Mouse (Mus musculus) forebrain, embryonic 13.5 days (tissue): Measurements from ENCODE around the gene Msi1. TPM values are rescaled to one million over a fixed set of nuclear protein-coding genes. Genes with fewer than 3 reads are reported as not detected.

Experiments used
- ATAC-seq: fragments of 200-750 bp; cut with Nextera tagmentation; 2 replicates; pipeline ENCODE4 v1.8.0; 2017
- H3K27ac ChIP-seq: fragments of 300-500 bp; sonication (generic); 2 replicates; pipeline ENCODE4 v1.5.1; 2015; ENCODE audit warnings: inconsistent platforms, mild to moderate bottlenecking, moderate library complexity
- H3K27me3 ChIP-seq: fragments of 300-500 bp; sonication (generic); 2 replicates; pipeline ENCODE4 v1.6.1; 2015; ENCODE audit warnings: mild to moderate bottlenecking, inconsistent platforms
- H3K36me3 ChIP-seq: fragments of 300-500 bp; sonication (generic); 2 replicates; pipeline ENCODE4 v1.6.1; 2015; ENCODE audit warnings: mild to moderate bottlenecking, inconsistent platforms; ENCODE audit not compliant: poor library complexity, severe bottlenecking
- H3K4me1 ChIP-seq: fragments of 300-500 bp; sonication (generic); 2 replicates; pipeline ENCODE4 v1.6.1; 2015; ENCODE audit warnings: inconsistent platforms
- H3K4me2 ChIP-seq: fragments of 300-500 bp; sonication (generic); 2 replicates; pipeline ENCODE4 v1.6.1; 2015; ENCODE audit warnings: inconsistent platforms, mild to moderate bottlenecking, moderate library complexity
- H3K4me3 ChIP-seq: fragments of 300-500 bp; sonication (generic); 2 replicates; pipeline ENCODE4 v1.5.1; 2015; ENCODE audit warnings: mild to moderate bottlenecking, inconsistent platforms
- H3K9ac ChIP-seq: fragments of 300-500 bp; sonication (generic); 2 replicates; pipeline ENCODE4 v1.6.1; 2015; ENCODE audit warnings: mild to moderate bottlenecking, inconsistent platforms
- H3K9me3 ChIP-seq: fragments of 300-500 bp; sonication (generic); replicated peaks from 2 replicates; pipeline ENCODE4 v1.6.1; 2016; ENCODE audit warnings: inconsistent platforms
- WGBS: fragments of 180-500 bp; shearing (Covaris S2); methylation state at CpG from one replicate; pipeline ENCODE4 v1.1.7; 2015; 5-methylcytosine and 5-hydroxymethylcytosine counted together
- polyA plus RNA-seq: library from polyadenylated mRNA; unstranded; fragments of >200 nt; fragmentation: Nextera tagmentation; extraction: Ambion mirVana; gene quantifications from 2 replicates; pipeline ENCODE4 v1.2.1, GENCODE M21; 2015

Msi1 gene
- polyA plus RNA-seq, 1 experiment from 2014 or later, result 107 TPM

DNA sequence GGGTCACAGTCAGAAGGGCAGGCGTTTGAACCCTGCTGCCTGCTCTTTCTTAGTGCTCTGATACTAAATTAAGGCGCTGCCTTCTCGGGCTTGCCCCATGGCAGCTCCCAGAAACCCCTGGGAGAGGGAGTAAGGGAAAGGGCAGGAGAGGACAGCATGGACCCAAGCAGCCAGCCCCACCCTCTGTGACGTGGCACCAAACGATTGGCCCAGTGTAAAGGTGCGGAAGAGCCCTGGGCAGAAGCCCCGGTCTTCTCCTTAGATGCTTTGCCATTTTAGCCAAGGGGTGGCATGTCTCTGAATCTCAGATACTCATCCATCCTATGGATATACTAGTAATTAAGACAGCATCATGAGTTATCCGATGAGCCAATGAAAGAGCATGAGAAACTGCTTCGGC, 21.3 kb upstream of the Msi1 start:
- Histone ChIP-seq H3K36me3 (no peaks in the 10 kb centered on the region), H3K27me3 (no peaks in the 10 kb centered on the region), H3K9ac (no peak overlapping the region), H3K27ac (peak overlapping the region; percentile 31; the same call in 1 of the 2 replicates), H3K9me3 (no peaks in the 10 kb centered on the region), H3K4me2 (no peak overlapping the region), H3K4me3 (no peak overlapping the region), H3K4me1 (peaks cover 40% of the 10 kb centered on the region)
- WGBS, result 40% methylated on average over 9 of the region's 9 CpGs
- ATAC-seq, result no peak

GRCm38 (mm10) chr5:115415111-115416085, 14.0 kb upstream of the Msi1 start:
- H3K36me3 ChIP-seq, result no peaks in the 10 kb centered on the region
- H3K27me3 ChIP-seq, result no peaks in the 10 kb centered on the region
- no peak for ATAC-seq
- H3K4me2 ChIP-seq, result peak overlapping the region; percentile 47
- H3K4me1 ChIP-seq, result peaks cover 13% of the 10 kb centered on the region; the same call in 1 of the 2 replicates
- H3K9me3 ChIP-seq, result 0 out of 2 replicates have a peak, but pooled peaks cover 4% of the 10 kb centered on the region
- peak overlapping the region; percentile 70 for H3K27ac ChIP-seq
- H3K4me3 ChIP-seq, result peak overlapping the region; percentile 20
- peak overlapping the region; percentile 45 for H3K9ac ChIP-seq
- 53% methylated on average over 24 of the region's 24 CpGs for WGBS

DNA sequence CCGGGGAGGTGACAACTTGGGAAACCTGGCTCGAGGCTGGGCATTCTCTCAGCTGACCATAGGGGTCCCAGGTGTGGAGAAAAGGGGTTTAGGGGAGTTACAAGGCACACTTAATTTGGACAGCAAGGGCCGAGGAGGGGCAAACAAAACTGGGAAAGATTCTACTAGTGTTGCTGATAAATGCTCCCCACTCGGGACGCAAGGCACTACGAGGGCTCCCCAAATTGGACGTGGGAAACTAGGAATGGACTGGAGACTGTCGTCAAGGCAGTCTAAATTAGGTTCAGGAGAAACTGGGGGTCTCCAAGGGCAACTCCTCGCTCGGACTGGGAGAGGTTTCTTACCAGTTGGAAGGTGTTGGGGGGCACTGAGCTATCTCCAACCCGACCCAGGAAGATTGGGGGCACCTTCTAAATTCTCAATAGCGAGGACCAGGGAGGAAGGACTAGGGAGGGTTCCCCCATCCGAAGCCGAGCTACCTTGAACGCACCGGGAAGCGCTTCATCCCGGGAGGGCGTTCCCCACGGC, 504 bp upstream of the Msi1 start:
- Histone ChIP-seq H3K27ac (peak overlapping the region; percentile 100), H3K27me3 (no peaks in the 10 kb centered on the region), H3K4me1 (peaks cover 49% of the 10 kb centered on the region), H3K36me3 (peaks cover 20% of the 10 kb centered on the region), H3K9me3 (no peaks in the 10 kb centered on the region), H3K4me2 (peak overlapping the region; percentile 96), H3K9ac (peak overlapping the region; percentile 100), H3K4me3 (peak overlapping the region; percentile 100)
- no peak for ATAC-seq
- WGBS, result under 1% methylated on average over 19 of the region's 20 CpGs

GRCm38 (mm10) chr5:115430187-115430960, 975 bp downstream of the Msi1 start:
- Histone ChIP-seq H3K4me3 (peak overlapping the region; percentile 100), H3K4me2 (peak overlapping the region; percentile 96), H3K36me3 (peaks cover 34% of the 10 kb centered on the region), H3K4me1 (peaks cover 64% of the 10 kb centered on the region), H3K9ac (peak overlapping the region; percentile 100), H3K27me3 (no peaks in the 10 kb centered on the region), H3K9me3 (no peaks in the 10 kb centered on the region), H3K27ac (peak overlapping the region; percentile 100)
- WGBS, result under 1% methylated on average over 46 of the region's 73 CpGs
- no peak for ATAC-seq

GRCm38 (mm10) chr5:115431061-115431897, 1.9 kb downstream of the Msi1 start:
- H3K36me3 ChIP-seq, result peaks cover 40% of the 10 kb centered on the region
- H3K4me1 ChIP-seq, result peaks cover 73% of the 10 kb centered on the region
- no peaks in the 10 kb centered on the region for H3K9me3 ChIP-seq
- H3K27ac ChIP-seq, result peak overlapping the region; percentile 100
- peak overlapping the region; percentile 100 for H3K4me3 ChIP-seq
- 1% methylated on average over 14 of the region's 14 CpGs for WGBS
- H3K9ac ChIP-seq, result peak overlapping the region; percentile 100
- no peak for ATAC-seq
- H3K4me2 ChIP-seq, result peak overlapping the region; percentile 96
- no peaks in the 10 kb centered on the region for H3K27me3 ChIP-seq

DNA sequence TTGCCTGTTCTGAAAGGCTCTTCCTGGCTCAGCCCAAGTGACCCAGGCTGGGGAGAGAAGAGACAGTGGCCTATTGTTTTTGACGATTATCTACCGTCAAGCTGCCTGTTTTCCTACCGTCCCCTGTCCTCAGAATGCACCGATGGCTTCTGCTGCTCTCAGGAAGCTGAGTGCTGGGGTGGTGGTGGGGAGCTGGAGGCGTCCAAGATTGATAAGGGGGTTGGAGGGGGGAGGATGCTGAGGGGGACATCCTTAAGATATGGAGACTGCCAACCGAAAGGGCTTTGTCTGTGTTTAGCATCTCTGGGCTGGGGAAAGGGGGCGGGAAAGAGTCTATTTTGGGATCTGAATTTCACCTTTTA, 2.5 kb downstream of the Msi1 start:
- H3K4me2 ChIP-seq, result peak overlapping the region; percentile 96
- WGBS, result 8% methylated on average over 7 of the region's 7 CpGs

GRCm38 (mm10) chr5:115432395-115432794, 3.0 kb downstream of the Msi1 start:
- Histone ChIP-seq H3K9ac (peak overlapping the region; percentile 100), H3K36me3 (peaks cover 43% of the 10 kb centered on the region), H3K27me3 (no peaks in the 10 kb centered on the region), H3K4me3 (peak overlapping the region; percentile 100), H3K27ac (peak overlapping the region; percentile 100), H3K4me2 (peak overlapping the region; percentile 96), H3K4me1 (peaks cover 74% of the 10 kb centered on the region), H3K9me3 (no peaks in the 10 kb centered on the region)
- 21% methylated on average over 11 of the region's 11 CpGs for WGBS
- ATAC-seq, result no peak

More for the DNA sequence above, 2.5 kb downstream of the Msi1 start:
- peak overlapping the region; percentile 100 for H3K4me3 ChIP-seq
- ATAC-seq, result no peak
- H3K27me3 ChIP-seq, result no peaks in the 10 kb centered on the region
- no peaks in the 10 kb centered on the region for H3K9me3 ChIP-seq
- H3K36me3 ChIP-seq, result peaks cover 40% of the 10 kb centered on the region
- H3K9ac ChIP-seq, result peak overlapping the region; percentile 100
- H3K4me1 ChIP-seq, result peaks cover 74% of the 10 kb centered on the region
- H3K27ac ChIP-seq, result peak overlapping the region; percentile 100

DNA sequence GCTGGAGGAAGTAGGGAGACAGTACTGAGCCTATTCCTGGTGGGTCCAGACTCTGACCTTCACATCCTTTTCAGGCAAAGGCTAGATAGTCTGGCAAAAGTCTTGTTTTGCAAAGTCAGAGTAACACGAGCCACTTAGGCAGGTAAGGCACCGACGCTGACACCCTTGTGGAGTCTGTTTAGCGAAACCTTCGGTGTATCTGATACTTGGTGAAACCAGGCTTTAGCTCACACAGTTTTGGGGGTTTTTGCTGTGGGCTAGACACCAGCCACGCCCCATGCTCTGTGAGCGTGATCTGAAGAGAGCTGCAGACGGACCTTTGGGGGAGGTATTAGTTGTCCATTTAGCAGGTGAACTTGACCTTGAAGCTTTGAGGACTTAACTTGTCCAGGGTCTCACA, 3.8 kb downstream of the Msi1 start:
- H3K4me3 ChIP-seq, result peak overlapping the region; percentile 100
- H3K4me2 ChIP-seq, result peak overlapping the region; percentile 96
- ATAC-seq, result no peak
- H3K27me3 ChIP-seq, result no peaks in the 10 kb centered on the region
- peaks cover 74% of the 10 kb centered on the region for H3K4me1 ChIP-seq
- H3K9ac ChIP-seq, result peak overlapping the region; percentile 100
- H3K27ac ChIP-seq, result peak overlapping the region; percentile 100
- H3K9me3 ChIP-seq, result no peaks in the 10 kb centered on the region
- H3K36me3 ChIP-seq, result peaks cover 49% of the 10 kb centered on the region
- WGBS, result 55% methylated on average over 8 of the region's 8 CpGs

DNA sequence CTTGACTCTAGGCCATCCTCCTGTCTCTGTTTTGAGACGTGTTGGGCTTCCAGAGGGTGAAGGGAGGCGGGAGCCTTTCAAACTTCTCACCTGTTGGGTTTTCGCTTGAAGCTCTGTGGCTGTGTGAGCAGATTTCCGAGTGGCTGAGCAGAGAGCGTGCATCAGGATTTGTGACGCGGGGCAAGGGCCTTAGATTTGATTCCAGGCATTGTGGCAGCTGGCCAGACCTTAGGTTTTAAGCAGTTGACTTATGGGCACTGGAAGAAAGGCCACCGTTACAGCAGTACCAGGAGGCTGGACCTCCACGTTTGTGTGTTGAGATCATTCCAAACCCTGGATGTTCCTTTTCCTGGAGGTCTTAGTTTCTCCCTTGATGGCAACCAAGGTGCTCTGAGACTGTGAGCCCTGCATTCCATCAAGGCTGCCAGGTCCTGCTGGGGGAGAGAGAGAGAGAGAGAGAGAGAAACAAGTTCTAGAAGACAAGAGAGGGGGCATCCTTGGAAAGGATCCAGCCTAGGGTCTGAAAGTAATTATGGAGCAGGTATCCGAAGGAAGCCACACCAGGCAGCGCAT, 5.0 kb downstream of the Msi1 start:
- Histone ChIP-seq H3K36me3 (peaks cover 61% of the 10 kb centered on the region), H3K9ac (peak overlapping the region; percentile 100), H3K27me3 (no peaks in the 10 kb centered on the region), H3K4me2 (peak overlapping the region; percentile 96), H3K4me3 (peak overlapping the region; percentile 100), H3K27ac (peak overlapping the region; percentile 100), H3K9me3 (no peaks in the 10 kb centered on the region), H3K4me1 (peaks cover 78% of the 10 kb centered on the region)
- no peak for ATAC-seq
- WGBS, result 8% methylated on average over 11 of the region's 11 CpGs

GRCm38 (mm10) chr5:115434853-115435754, 5.7 kb downstream of the Msi1 start:
- H3K4me3 ChIP-seq, result peak overlapping the region; percentile 100
- H3K4me2 ChIP-seq, result peak overlapping the region; percentile 96
- H3K36me3 ChIP-seq, result peaks cover 68% of the 10 kb centered on the region
- WGBS, result 3% methylated on average over 15 of the region's 15 CpGs
- no peaks in the 10 kb centered on the region for H3K9me3 ChIP-seq
- ATAC-seq, result no peak
- H3K9ac ChIP-seq, result peak overlapping the region; percentile 100
- peaks cover 86% of the 10 kb centered on the region for H3K4me1 ChIP-seq
- H3K27me3 ChIP-seq, result no peaks in the 10 kb centered on the region
- H3K27ac ChIP-seq, result peak overlapping the region; percentile 100
